In genomic region chr1:55185718-55186117, GRCm38 (mm10) we compare ENCODE assay signal across 15 mouse cellular contexts. TPM values are rescaled to one million over a fixed set of nuclear protein-coding genes. Genes with fewer than 3 reads are reported as not detected.
A peak's percentile ranks its signal among the peaks of the same experiment; 100 is the strongest.
DNase-seq lines count a peak whose midpoint lies in the region; ATAC-seq and TF ChIP-seq lines count a peak whose summit lies in the region.
"Had no signal": no experiment of that assay in that cellular context is flagged by ENCODE, and none has a peak within 500 bp of the region (broad histone marks: within the 10 kb centered on the region; RNA-seq: fewer than 3 reads in every experiment).

No protein-coding gene starts in this region.

- no peaks in the 10 kb centered on the region for H3K4me1 ChIP-seq in kidney, embryonic 15.5 days
- H3K4me1 ChIP-seq in kidney, embryonic 16.5 days (ENCODE audit: insufficient read depth, low read length), result no peaks in the 10 kb centered on the region
- H3K4me1 ChIP-seq in thymus, adult 2 months (replicated peaks; ENCODE audit: control insufficient read depth, insufficient read depth, low read length), result no peaks in the 10 kb centered on the region
- H3K4me1 ChIP-seq: heart, embryonic 15.5 days; hindbrain, embryonic 15.5 days; liver, embryonic 15.5 days had no signal

- no peak overlapping the region for H3K4me3 ChIP-seq in kidney, embryonic 15.5 days (replicated peaks)
- H3K4me3 ChIP-seq in kidney, embryonic 16.5 days (ENCODE audit: low read length), result no peak overlapping the region
- H3K4me3 ChIP-seq in thymus, adult 2 months (ENCODE audit: control insufficient read depth, insufficient read depth, low read length), result no peak overlapping the region
- H3K4me3 ChIP-seq: heart, embryonic 15.5 days; hindbrain, embryonic 15.5 days; liver, embryonic 15.5 days; midbrain, embryonic 10.5 days; myocyte had no signal

- H3K27me3 ChIP-seq in kidney, embryonic 15.5 days, result no peaks in the 10 kb centered on the region
- no peaks in the 10 kb centered on the region for H3K27me3 ChIP-seq in kidney, embryonic 16.5 days (ENCODE audit: insufficient read depth, low read length)
- no peaks in the 10 kb centered on the region for H3K27me3 ChIP-seq in thymus, adult 2 months (ENCODE audit: control insufficient read depth, insufficient read depth, low read length)
- H3K27me3 ChIP-seq: heart, embryonic 15.5 days; hindbrain, embryonic 15.5 days; liver, embryonic 15.5 days had no signal

- TF ChIP-seq CTCF in thymus, adult 2 months (IDR thresholded peaks at IDR 0.05; ENCODE audit: borderline replicate concordance, control insufficient read depth, extremely low read depth, insufficient read depth, low read length, poor library complexity), result no peak

- no peak overlapping the region for H3K27ac ChIP-seq in kidney, embryonic 15.5 days
- H3K27ac ChIP-seq in kidney, embryonic 16.5 days (ENCODE audit: low read length), result no peak overlapping the region
- no peak overlapping the region for H3K27ac ChIP-seq in thymus, adult 2 months (ENCODE audit: control insufficient read depth, insufficient read depth, low read length)
- H3K27ac ChIP-seq: heart, embryonic 15.5 days; hindbrain, embryonic 15.5 days; liver, embryonic 15.5 days had no signal

- H3K4me2 ChIP-seq in kidney, embryonic 15.5 days, result no peak overlapping the region
- no peak overlapping the region for H3K4me2 ChIP-seq in kidney, embryonic 16.5 days (replicated peaks; ENCODE audit: low read depth, low read length)
- H3K4me2 ChIP-seq: heart, embryonic 15.5 days; hindbrain, embryonic 15.5 days; liver, embryonic 15.5 days had no signal

- no peak for TF ChIP-seq POLR2A in thymus, adult 2 months (IDR thresholded peaks at IDR 0.05; ENCODE audit: control insufficient read depth, extremely low read depth, insufficient read depth, low read length, poor library complexity)

- no peaks in the 10 kb centered on the region for H3K9me3 ChIP-seq in kidney, embryonic 15.5 days (replicated peaks)
- peaks cover 4% of the 10 kb centered on the region; the same call in 1 of the 2 replicates for H3K9me3 ChIP-seq in kidney, embryonic 16.5 days (ENCODE audit: low read length)
- H3K9me3 ChIP-seq: hindbrain, embryonic 15.5 days; liver, embryonic 15.5 days had no signal

- peak; percentile 23 for DNase-seq in thymus, postnatal 25 days
- DNase-seq in thymus, adult 2 months, result no peak
- peak; percentile 54 for DNase-seq in ZHBTc4 (ENCODE audit: low read depth, low spot score)
- no peak for DNase-seq in embryo, embryonic 9.5 days (ENCODE audit: extremely low spot score)
- no peak for DNase-seq in gastrocnemius, adult 8-10 months (ENCODE audit: low spot score in 2 of 2)
- DNase-seq: adrenal gland, postnatal 25 days; cerebellum, adult 18-20 months; spleen, adult 18-20 months had no signal

- peaks cover 22% of the 10 kb centered on the region for H3K36me3 ChIP-seq in kidney, embryonic 15.5 days
- H3K36me3 ChIP-seq in kidney, embryonic 16.5 days (ENCODE audit: insufficient read depth, low read length), result peaks cover 4% of the 10 kb centered on the region; the same call in 1 of the 2 replicates
- no peaks in the 10 kb centered on the region for H3K36me3 ChIP-seq in thymus, adult 2 months (ENCODE audit: control insufficient read depth, insufficient read depth, low read length)
- H3K36me3 ChIP-seq: hindbrain, embryonic 15.5 days; liver, embryonic 15.5 days had no signal

- ATAC-seq in kidney, embryonic 15.5 days (replicated peaks; ENCODE audit: low FRiP score), result 0 out of 2 replicates have a peak, but pooled peaks have one; percentile 15
- no peak for ATAC-seq in kidney, embryonic 16.5 days (ENCODE audit: low FRiP score, low TSS enrichment)

- H3K9ac ChIP-seq in kidney, embryonic 15.5 days, result no peak overlapping the region
- no peak overlapping the region for H3K9ac ChIP-seq in kidney, embryonic 16.5 days (replicated peaks; ENCODE audit: low read length)
- H3K9ac ChIP-seq: heart, embryonic 15.5 days; hindbrain, embryonic 15.5 days; liver, embryonic 15.5 days had no signal

- 85% methylated on average over 6 of the region's 6 CpGs for WGBS in kidney, embryonic 15.5 days
- 85% methylated on average over 6 of the region's 6 CpGs for WGBS in kidney, embryonic 16.5 days
- 89% methylated on average over 6 of the region's 6 CpGs for WGBS in thymus, adult 2 months

RNA-seq across cellular contexts. Expression of gene Rftn2, which starts 40.9 kb away (rescaled TPM):
- polyA plus RNA-seq in kidney, embryonic 15.5 days (2015; fragmentation: Nextera tagmentation; extraction: Ambion mirVana), result 7.6 and 8.4 TPM in 2 replicates
- polyA plus RNA-seq in kidney, embryonic 16.5 days (2015; fragmentation: Nextera tagmentation; extraction: Ambion mirVana), result 7.6 and 9.0 TPM in 2 replicates
- polyA plus RNA-seq in thymus, adult 2 months (2012; rRNA removed), result 0.48 and 0.55 TPM in 2 replicates
- 1 to 10 TPM; 2.2 to 4.0 (median 3.5) TPM for total RNA-seq in gastrocnemius, adult 8-10 months (2022)

RNA-seq across cellular contexts. Expression of gene Mars2, which starts 51.3 kb away (rescaled TPM):
- polyA plus RNA-seq in kidney, embryonic 15.5 days (2015; fragmentation: Nextera tagmentation; extraction: Ambion mirVana), result 2.4 and 2.5 TPM in 2 replicates
- 2.2 and 2.6 TPM in 2 replicates for polyA plus RNA-seq in kidney, embryonic 16.5 days (2015; fragmentation: Nextera tagmentation; extraction: Ambion mirVana)
- polyA plus RNA-seq in thymus, adult 2 months (2012; rRNA removed), result 4.9 and 5.6 TPM in 2 replicates
- total RNA-seq in gastrocnemius, adult 8-10 months (2022), result 1 to 10 TPM; 2.4 to 2.8 (median 2.8) TPM

RNA-seq across cellular contexts. Expression of gene Mob4, which starts 54.7 kb away (rescaled TPM):
- 143 and 146 TPM in 2 replicates for polyA plus RNA-seq in kidney, embryonic 15.5 days (2015; fragmentation: Nextera tagmentation; extraction: Ambion mirVana)
- 134 and 139 TPM in 2 replicates for polyA plus RNA-seq in kidney, embryonic 16.5 days (2015; fragmentation: Nextera tagmentation; extraction: Ambion mirVana)
- 10.7 and 12.4 TPM in 2 replicates for polyA plus RNA-seq in thymus, adult 2 months (2012; rRNA removed)
- 10 to 100 TPM; 33.1 to 39.3 (median 37.1) TPM for total RNA-seq in gastrocnemius, adult 8-10 months (2022)

Comparison
In these comparisons a context has a peak if more than half of its experiments do, and no peak if none do; other contexts are left out.
1. DNase-seq: peak in thymus, postnatal 25 days (single experiment) and ZHBTc4 (single experiment); none in thymus, adult 2 months (single experiment), embryo, embryonic 9.5 days (single experiment) and gastrocnemius, adult 8-10 months (0 of 2).
2. RNA of gene Mob4, which starts 54.7 kb away (polyA plus RNA-seq): 143 to 146 TPM in kidney, embryonic 15.5 days and 134 to 139 TPM in kidney, embryonic 16.5 days; 10.7 to 12.4 TPM in thymus, adult 2 months; every median in the first group is over 10 times any median in the second.